Mouse (Mus musculus): ENCODE data around the gene Top2a. TPM values are rescaled to one million over a fixed set of nuclear protein-coding genes. Genes with fewer than 3 reads are reported as not detected.
A peak's percentile ranks its signal among the peaks of the same experiment; 100 is the strongest.
"Not testable (repeated sequence)": the region's sequence is repeated elsewhere in the genome, so short reads cannot be mapped to it uniquely, and the experiment has no call there.

The Top2a gene
- polyA plus RNA-seq, 2 experiments from 2014 or later: 39.6 to 58.8 TPM

DNA sequence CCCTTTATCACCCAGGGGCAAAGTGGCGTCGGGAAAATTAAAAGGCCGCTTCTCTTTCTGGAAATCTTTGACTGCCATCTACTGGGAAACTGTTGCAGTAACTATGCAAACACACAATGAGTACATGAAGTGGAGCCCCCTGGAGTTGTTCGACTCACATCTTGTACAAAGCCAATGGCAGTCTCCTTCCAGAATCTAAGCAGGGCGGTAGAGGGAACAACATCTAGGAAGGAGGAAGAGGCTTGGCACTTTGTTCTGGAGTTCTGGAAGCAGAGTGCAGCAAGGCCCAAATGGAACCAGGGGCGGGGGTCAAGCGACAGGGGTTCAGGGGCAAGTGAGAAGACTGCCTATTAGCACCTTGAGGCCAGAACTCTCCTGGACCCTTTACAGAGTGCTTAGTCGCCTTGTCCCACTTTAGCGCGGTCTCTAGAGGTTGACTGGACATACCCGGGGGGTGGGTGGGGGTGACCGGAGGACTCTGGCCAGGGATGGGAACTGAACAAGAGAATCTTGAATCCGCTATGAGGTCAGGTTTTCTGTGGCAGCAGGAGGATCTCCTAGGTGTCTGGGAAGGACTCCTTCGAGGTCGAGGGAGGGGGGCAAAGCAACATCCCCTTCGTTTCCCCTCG lies 16.5 kb upstream of the Top2a start:
- no peak for ATAC-seq

DNA sequence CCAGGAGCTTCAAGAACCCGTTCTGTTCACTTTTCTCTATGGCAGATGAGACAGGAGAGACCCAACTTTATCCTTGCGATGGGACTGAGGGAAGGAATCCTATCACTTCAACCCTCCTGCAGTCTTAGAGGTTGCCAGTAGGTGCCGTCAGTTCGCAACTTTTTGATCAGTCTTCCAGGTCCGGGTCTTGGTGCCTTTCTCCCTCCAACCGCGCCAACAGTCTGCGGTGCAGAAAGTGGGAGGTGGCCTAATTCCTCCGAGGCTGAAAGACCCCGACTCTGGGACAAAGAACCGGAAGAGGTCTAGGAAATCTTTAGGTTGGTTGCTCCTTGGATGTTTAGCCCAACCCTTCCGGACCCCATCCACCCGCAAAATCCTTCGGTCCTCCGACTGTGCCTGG lies 15.8 kb upstream of the Top2a start:
- ATAC-seq: peak; percentile 80

DNA sequence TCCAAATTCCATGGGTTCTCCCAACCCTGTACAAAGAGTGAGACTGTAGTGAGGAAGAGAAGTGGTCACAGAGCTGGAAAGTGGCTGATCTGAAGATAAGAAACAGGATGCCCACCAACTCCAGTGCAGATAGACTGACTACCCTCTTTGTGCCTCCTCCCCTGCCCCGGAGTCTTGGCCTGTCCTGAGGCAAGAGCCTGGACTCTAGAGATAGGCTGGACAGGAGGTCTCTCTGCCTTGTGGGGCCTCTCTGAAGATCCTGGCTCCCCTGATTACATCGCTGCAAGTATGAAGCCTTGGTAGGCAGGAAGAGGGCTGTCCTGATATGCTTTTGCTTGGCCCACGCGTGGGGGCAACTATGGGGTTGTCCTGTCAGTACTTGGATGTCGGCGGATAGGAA lies 12.3 kb upstream of the Top2a start:
- no peak for ATAC-seq

DNA sequence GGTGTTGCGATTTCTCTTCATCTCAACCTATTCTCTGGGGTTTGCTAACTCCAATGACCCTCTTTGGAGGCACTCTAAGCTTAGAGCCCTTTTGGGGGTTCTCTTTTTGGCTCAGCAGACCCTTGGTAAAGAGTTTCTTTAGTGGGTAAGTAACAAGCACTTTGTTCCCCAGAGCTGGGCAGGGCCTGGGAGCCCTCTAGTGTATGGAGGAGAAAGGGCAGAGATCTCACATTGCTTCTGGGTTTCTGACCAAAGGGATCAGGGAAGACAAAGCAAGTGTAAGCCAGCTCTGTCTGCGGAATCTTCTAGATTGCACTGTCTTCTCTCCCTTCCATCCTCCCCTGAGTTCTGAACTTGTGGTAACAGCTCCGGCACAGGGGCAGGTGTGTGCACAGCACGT lies 11.4 kb upstream of the Top2a start:
- ATAC-seq: no peak

DNA sequence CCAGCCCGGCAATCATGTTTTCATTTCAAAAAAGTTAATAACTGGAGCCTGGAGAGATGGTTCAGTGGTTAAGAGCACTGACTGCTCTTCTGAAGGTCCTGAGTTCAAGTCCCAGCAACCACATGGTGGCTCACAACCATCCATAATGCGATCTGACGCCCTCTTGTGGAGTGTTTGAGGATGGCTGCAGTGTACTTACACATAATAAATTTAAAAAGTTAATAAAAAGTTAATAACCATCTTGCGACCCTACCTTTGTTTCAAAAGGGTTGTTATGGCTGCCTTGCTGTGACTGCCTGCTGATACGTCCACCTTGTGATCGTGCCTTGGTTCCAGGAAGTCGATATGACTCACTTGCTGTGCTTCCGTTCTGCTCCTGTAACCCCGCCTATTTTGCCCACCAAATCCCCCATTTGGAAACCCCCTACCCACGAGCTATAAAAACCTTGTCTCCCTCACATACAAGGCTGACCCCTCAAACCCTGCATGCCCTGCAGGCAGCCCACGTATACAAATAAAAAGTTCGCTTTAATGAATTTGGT lies 3.0 kb upstream of the Top2a start:
- no peak for ATAC-seq

DNA sequence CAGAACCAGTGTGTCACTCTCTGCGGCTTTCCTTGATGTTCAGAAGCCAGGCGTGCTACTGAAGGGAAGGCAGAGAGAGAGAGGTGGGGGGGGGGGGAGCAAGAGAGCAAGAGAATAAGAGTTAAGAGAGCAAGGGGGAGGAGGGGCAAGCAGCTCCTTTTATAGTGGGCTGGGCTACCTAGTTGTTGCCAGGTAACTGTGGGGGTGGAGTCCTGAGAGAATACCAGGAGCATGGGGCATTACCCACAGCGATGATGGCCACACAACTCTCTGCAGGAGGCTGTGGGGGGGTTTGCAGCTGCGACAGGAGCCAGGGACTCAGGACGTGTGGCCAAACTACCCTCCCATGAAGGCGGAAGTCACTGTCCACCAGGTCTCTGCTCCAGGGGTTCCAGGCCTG lies 1.9 kb upstream of the Top2a start:
- no peak for ATAC-seq

DNA sequence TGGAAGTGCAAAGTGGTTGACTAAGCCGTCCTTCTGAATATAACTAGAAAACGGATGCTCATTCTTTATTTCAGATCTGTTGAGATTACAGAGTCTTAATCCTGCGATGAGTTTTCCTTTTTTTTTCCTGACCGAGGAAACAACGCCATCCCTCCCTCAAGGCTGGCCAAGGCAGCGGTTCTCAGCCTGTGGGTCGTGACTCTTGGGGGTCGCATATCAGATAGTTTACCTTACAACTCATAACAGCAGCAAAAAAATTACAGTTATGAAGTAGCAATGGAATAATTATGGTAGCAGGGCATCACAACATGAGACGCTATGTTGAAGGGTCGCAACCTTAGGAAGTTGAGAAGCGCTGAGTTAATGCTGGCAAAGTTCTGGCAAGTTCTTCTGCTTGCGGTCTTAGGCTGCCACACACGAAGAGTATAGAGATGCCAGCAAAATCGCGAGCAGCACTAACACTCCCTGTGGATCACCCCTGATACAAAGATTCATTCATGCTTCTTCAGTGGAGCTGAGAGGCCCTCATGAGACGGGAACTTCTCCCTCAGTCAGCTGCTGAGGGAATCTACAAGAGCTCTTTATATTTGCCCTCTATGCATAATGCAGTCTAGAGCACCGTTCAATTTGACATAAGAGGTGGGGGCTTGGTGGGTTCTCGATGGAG lies 612 bp upstream of the Top2a start:
- ATAC-seq: no peak

DNA sequence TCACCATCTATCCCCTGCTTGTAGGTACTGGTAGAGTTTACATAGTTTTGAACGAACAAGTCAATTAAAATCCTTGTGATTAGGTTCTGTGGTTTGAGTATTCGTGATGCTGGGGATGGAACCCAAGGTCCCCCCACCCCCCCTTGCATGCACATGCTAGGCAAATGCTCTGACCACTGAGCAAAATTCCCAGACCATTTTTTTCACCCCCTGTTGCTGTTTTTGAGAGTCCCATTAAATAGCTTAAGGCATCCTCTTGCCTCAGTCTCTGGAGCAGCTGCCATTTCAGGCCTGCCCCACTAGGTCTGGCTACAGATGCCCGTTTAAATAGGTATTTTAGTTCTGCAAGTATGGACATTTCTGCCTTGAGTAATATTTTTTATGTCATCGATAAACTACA lies 895 bp downstream of the Top2a start:
- no peak for ATAC-seq

DNA sequence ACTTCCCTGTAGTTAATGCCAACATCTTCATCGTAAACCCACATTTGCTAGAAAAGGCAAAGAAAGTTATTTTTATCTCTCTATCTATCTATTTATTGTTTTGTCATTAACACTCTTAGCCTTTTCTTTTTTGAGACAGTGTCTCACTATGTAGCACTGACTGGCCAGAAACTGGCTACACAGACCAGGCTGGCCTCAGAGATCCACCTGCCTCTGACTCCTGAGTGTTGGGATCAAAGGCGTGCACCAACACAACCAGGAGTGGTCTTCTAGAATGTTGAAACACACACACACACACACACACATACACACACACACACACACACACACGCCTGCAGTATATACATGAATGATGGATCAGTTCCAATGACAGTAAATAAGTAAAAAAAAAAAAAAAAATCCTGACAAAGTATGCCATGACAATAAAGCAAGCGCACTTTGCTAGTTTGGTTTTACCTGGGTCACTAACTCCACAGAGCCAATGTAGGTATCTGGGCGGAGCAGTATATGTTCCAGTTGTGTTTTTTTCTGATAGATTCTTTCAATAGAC lies 1.5 kb downstream of the Top2a start:
- no peak for ATAC-seq

DNA sequence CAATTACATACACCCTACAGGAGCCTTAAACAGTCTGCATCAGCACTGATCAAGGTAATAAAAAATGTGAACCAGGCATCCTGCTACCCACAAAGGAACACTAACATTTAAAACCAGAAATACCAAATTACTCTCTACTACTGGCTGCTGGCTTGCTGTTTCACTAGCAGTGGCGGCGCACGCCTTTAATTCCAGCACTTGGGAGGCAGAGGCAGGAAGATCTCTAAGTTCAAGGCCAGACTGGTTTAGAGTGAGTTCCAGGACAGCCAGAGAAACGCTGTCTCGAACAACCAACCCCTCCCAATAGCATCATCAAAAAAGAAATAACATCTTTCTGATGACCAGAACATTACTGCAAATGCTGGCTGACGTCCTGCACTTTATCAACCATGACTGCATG lies 4.1 kb downstream of the Top2a start:
- no peak for ATAC-seq

DNA sequence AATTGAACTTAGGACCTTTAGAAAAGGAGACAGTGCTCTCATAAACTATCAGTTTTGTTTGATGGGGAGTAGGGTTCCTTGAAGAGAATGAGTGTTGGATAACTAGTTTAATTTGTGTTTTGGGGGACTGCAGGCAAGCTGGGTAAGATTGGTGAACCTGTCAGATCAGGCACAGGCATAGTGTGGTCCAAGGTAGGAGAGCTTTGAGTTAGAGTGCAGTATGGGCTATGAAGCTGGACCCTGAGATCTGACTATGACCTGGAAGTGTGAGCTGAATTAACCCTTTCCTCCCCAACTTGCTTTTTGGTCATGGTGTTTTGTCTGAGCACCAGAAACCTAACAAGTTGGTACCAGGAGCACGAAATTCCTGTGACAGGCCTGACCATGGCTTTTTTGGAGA lies 10.1 kb downstream of the Top2a start:
- no peak for ATAC-seq

DNA sequence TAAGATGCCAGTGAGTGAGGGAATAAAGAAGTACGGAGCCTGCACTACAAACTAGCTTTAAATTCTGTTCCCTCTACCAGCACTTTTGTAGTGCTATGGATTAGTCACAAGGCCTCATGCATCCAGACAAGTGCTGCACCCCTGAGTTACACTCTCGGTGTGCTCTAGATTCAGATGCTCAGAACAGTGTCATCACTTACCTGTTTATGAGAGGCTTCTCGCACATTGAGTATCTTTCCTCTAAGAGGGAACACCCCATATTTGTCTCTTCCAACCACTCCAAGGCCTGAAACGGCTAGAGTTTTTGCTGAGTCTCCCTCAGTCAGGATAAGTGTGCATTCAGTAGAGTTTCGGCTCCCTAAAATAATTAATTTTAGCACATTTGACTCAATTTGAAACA lies 13.3 kb downstream of the Top2a start:
- ATAC-seq: no peak

DNA sequence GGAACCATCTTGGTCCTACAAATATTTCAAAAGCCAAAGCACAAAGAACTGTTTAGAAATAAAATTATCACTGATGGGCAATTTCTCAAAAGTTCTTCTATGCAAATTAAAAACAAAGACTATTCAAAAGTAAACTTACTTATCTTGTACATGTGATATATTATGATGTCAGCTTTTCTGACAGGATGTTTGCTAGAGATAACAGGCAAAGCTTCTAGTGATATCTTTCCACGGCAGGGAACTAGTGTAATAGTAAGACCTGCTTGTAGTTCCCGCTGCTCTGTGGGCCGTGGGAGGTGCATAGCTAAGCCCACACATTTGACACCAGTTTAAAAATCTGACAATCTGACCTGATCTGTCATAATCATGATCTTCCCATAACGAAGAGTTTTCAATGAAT lies 13.9 kb downstream of the Top2a start:
- ATAC-seq: peak; percentile 47

DNA sequence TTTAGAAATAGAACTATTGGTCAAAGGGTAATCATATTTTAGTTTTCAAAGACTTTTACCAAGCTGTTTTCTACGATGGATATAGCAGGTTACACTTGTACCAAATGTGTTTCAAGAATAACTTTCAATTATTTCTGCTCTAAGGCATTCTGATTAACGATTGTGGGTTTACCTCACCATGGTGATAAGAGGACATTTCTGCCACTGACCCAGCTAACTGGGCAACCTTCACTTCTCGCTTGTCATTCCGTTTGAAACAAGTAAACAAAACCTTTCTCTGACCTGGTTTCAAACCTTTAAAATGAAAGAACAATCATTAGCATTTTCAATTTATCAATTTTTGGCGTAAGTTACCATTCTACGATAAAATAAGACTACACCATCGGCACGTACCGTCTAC lies 17.2 kb downstream of the Top2a start:
- ATAC-seq: no peak

DNA sequence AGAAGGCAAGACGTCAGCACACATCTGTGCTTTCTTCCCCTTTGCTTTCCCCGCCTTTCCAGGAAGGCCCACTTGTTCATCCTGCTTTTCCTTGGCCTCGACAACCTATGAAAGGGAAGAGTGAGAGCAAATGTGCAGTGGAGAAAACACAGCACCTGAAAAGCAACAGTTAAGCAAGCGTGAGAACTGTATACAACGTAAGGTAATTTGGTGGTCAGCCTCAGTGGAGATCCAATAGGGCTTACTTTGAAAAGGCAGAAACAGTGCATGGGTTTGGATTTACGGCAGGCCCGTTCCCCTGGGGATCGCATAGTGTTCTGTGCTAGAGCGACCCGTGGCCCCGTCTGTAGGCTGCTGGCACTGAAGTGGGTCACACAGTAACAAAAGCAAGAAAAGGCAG lies 24.7 kb downstream of the Top2a start:
- ATAC-seq: no peak

DNA sequence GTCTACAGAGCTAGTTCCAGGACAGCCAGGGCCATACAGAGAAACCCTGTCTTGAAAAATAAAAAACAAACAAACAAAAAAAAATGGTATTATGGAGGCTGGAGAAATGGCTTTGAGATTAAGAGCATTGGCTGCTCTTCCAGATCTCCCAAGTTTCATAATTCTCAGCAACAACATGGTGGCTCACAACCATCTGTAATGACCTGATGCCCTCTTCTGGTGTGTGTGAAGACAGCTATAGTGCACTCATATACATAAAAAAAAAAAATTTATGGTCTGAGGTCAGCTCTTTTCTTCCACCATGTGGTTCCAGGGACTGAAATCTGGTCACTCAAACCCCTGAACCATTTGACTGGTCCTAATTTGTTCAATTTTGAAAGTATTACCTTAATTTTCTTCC lies 25.2 kb downstream of the Top2a start:
- ATAC-seq: no peak

DNA sequence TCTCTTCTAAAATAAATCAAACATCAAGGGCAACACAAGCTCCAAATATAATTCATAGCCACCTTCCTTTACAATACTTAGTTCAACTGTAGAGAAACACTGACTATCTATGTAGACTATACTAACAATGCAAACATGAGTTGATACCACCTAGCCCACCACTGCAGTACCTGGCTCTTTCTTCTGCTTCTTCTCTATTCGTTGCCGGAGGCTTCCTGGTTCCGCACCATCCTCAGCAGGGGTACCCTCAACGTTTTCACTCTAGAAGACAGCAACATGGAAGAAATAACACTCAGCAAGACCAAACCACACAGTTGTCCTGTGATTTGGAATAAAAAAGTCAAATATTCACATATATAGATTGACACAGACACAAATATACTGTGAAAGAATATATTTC lies 26.3 kb downstream of the Top2a start:
- no peak for ATAC-seq

DNA sequence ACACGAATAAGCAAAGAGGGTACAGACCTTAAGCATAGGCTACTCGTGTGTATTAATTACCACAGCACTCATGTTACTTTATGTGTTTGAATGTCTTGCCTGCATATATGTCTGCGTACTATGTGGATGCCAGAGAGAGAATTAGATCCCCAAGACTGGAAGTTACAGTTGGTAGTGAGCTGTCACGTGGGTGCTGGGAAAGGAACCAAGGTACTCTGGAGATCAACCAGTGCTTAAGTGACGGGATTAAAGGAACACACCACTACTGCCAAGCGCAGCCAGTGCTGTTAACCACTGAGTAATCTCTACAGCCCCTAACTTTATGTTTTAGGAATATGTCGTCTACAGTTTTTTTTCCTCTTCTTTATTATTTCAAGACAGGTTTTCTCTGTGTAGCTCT lies 28.0 kb downstream of the Top2a start:
- no peak for ATAC-seq

DNA sequence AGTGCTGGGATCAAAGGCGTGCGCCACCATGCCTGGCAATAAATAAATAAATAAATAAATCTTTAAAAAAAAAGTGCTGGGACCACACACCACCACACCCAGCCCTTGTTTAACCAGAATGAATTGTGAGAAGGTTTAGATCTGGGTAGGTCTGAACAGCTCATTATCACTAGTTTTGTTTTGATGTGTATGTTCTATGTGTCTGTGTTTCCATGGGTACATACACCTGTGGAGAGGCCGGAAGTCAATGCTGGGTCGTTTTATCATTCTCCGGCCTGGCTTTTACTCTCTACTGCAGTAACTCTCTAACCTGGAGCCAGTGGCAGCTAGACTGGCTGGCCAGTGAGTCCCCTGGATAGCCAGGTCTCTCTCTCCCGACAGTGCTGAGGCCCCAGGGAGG lies 33.1 kb downstream of the Top2a start:
- peak; percentile 68 for ATAC-seq

DNA sequence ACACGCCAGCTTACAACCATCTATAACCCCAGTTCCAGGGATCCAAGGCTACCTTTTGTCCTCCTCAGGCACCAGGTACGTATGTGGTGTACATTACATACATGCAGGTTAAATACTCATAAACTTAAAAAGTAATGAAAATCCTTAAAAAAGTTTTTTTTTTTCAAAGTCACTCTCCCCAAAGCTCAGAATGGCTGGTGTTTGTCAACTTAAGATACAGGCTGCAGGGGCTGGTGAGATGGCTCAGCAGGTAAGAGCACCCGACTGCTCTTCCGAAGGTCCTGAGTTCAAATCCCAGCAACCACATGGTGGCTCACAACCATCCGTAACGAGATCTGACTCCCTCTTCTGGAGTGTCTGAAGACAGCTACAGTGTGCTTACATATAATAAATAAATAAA lies 35.7 kb downstream of the Top2a start:
- ATAC-seq: not testable (repeated sequence)

DNA sequence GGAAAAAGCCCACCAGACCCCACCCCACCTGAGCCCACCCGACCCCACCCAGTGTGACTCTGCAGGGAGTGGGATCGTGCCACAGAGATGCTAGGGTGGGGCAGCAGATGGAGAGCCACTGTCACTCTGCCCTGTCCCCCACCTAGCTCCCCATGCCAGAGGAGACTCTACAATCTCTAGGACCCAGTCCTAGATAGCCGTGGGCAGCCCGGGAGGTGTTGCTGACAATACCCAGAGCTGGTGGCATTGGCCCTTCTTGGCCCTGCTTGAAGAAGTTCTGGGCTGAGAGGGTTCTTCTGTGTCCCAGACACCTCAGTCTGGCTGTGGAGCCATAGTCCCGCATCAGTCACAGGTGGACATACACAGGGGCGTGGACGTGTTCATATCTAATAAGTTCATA lies 38.4 kb downstream of the Top2a start:
- ATAC-seq: no peak

DNA sequence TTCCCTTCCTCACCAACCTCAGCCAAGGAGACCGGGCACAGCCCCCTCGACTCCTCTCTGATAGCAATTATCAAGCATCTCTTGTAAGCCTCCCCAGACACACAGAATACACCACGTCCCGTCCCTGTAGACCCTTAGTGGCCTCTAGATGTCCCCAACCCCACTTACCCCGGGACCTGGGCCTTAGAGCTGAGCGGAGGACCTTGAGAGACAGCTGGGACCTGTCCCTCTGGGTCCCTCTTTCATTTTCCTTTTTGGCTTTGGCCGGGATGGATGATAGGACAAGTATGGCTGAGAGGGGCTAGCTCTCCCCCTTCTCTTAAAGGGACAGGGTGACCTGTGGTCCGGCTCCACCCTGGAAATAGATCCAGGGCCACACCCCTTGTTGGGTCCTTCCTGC lies 40.4 kb downstream of the Top2a start:
- ATAC-seq: no peak

DNA sequence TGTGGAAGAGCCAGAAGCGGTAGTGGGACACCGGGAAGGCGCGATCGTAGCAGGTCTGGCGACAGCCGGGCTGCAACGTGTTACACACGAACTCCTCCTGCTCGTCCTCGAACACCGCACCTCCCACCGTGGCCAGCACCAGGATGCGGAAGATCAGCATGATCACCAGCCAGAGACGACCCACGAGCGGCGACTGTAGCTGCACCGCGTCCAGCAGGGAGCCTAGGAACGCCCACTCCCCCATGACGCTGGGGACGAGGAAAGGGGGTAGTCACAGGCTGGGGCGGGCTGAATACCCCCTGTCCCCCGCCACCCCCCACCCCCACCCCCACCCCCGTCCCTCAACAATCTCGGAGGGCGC lies 41.2 kb downstream of the Top2a start, which contains the start of gene Gjd3:
Gjd3 (minus strand) TSS at position 244 of the 361 bp plus-strand sequence.
- no peak for ATAC-seq

DNA sequence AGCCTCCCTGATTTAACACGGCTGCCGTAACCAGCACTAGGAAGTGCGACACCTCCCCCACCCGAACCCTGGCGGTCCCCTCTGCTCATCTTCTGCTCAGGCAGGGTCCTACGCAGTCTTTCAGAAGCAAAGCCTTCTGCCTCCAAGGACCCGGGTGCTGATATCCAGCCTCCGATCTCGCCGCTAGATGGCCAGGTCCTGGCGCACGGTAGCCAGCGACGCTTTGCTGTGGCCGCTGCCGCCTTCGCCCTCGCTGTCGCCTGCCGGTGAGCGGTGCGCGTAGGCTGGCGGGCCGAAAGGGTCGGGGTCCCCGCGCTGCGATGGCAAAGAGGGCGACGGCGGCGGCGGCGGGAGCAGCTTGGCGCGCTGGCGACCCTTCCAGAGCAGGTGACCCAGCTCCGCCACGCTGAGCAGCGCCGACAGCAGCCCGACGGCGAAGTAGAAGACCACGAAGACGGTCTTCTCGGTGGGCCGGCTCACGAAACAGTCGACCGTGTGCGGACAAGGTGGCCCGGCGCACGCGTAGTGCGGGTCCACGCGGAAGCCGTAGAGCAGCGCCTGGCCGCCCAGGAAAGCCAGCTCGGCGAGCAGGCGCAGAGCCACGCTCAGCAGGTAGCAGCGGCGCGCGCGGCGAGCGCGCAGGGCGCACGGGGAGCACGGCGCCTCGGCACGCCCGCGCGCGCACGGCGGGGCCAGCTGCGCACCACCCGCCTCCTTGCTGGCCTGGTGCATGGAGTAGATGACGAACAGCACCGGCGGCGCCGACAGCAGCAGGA lies 41.8 kb downstream of the Top2a start:
- peak; percentile 82 for ATAC-seq

Measured in CD4-positive, CD25-positive, alpha-beta regulatory T cell, adult 4 months (primary cell).